Mouse (Mus musculus) lung, embryonic 15.5 days (tissue): Measurements from ENCODE around the gene Ubald1. TPM values are rescaled to one million over a fixed set of nuclear protein-coding genes. Genes with fewer than 3 reads are reported as not detected.

Source experiments
- ATAC-seq: fragments of 200-750 bp; cut with Nextera tagmentation; 2 replicates; pipeline ENCODE4 v1.8.0; 2017; ENCODE audit warnings: moderate number of reproducible peaks, borderline replicate concordance; ENCODE audit not compliant: low FRiP score, low TSS enrichment; ENCODE audit errors: extremely low read depth
- H3K27ac ChIP-seq: fragments of 300-500 bp; sonication (generic); 2 replicates; pipeline ENCODE4 v1.5.1; 2015; ENCODE audit warnings: moderate library complexity, mild to moderate bottlenecking, inconsistent platforms
- H3K27me3 ChIP-seq: fragments of 300-500 bp; sonication (generic); 2 replicates; pipeline ENCODE4 v1.6.1; 2015; ENCODE audit warnings: inconsistent platforms
- H3K36me3 ChIP-seq: fragments of 300-500 bp; sonication (generic); 2 replicates; pipeline ENCODE4 v1.6.1; 2015; ENCODE audit warnings: inconsistent platforms
- H3K4me1 ChIP-seq: fragments of 300-500 bp; sonication (generic); 2 replicates; pipeline ENCODE4 v1.6.1; 2015; ENCODE audit warnings: inconsistent platforms
- H3K4me2 ChIP-seq: fragments of 300-500 bp; sonication (generic); 2 replicates; pipeline ENCODE4 v1.6.1; 2015; ENCODE audit warnings: inconsistent platforms, mild to moderate bottlenecking, moderate library complexity
- H3K4me3 ChIP-seq: fragments of 300-500 bp; sonication (generic); 2 replicates; pipeline ENCODE4 v1.5.1; 2015; ENCODE audit warnings: mild to moderate bottlenecking, inconsistent platforms
- H3K9ac ChIP-seq: fragments of 300-500 bp; sonication (generic); 2 replicates; pipeline ENCODE4 v1.6.1; 2015; ENCODE audit warnings: inconsistent platforms
- H3K9me3 ChIP-seq: fragments of 300-500 bp; sonication (generic); 2 replicates; pipeline ENCODE4 v1.6.1; 2016; ENCODE audit warnings: inconsistent platforms
- WGBS: fragments of 180-500 bp; shearing (Covaris S2); methylation state at CpG from one replicate; pipeline ENCODE4 v1.1.7; 2015; 5-methylcytosine and 5-hydroxymethylcytosine counted together
- polyA plus RNA-seq: library from polyadenylated mRNA; unstranded; fragments of >200 nt; fragmentation: Nextera tagmentation; extraction: Ambion mirVana; gene quantifications from 2 replicates; pipeline ENCODE4 v1.2.1, GENCODE M21; 2015

The Ubald1 gene
- polyA plus RNA-seq, 1 experiment from 2014 or later, result 35.7 TPM

DNA sequence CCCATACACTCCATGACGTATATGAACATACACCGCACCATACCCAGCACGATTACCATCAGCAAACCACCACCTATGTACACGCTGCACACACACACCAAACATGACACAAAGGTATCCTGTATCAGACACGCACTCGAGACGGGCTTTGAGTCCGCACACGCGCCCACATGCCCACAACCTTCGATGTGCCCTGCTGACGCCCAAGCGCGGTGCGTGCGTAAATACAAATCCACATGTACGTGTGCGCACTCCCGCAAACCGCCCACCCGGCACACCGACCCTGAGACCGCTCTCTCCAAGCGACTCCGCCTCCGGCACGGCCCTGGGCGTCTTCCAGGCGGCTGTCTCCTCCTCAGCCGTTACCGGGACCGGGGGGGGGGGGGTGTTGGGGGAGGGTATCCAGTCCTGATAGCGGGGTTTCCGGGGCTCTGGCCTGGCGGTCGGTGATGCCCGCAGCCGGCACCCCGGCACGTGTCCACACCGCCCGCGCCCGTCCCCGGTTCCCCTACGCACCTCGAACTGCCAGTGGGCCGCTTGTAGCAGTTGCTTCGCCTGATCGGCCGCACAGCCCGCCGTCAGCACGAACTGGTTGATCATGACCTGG, 911 bp downstream of the Ubald1 start:
- no peaks in the 10 kb centered on the region for H3K27me3 ChIP-seq
- H3K4me3 ChIP-seq, result peak overlapping the region; percentile 76
- peak overlapping the region; percentile 74 for H3K9ac ChIP-seq
- H3K36me3 ChIP-seq, result peaks cover 10% of the 10 kb centered on the region
- H3K4me2 ChIP-seq, result peak overlapping the region; percentile 69
- WGBS, result under 1% methylated on average over 48 of the region's 54 CpGs
- H3K4me1 ChIP-seq, result peaks cover 54% of the 10 kb centered on the region
- no peaks in the 10 kb centered on the region for H3K9me3 ChIP-seq
- peak; percentile 2; the same call in 1 of the 2 replicates for ATAC-seq
- H3K27ac ChIP-seq, result peak overlapping the region; percentile 99

DNA sequence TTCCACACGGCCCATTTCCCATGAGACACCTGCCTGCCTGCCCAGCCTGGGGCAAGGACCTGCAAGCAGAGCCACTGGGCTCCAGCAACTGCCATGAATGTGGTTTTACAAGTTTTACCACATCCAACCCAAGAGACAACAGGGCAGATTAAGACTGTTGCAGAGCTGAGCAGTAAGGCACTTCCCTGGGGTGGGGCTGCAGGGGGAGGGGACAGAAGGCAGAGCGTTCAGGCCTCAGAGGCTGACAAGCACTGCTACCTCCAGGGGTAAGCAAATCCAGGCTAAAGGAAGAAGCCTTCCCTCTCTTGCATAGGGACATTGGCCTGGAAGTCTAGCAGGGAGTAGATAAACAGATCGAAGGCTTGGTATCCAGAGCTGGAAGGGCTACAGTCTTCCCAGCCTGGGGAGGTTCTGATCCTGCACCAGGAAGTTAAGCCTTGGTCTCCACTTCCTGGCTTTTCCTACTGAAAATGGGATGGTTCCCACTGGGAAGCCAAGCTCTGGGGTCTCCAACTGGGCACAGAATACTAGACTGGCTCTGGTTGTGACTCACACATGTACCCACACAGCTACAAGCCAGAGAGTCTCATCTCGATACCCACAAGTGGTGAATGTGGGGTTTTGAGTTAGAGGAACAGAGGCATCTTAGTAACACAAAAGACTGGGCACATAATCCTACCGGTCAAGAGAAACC, 1.8 kb downstream of the Ubald1 start:
- Histone ChIP-seq H3K9ac (peak overlapping the region; percentile 74), H3K4me2 (peak overlapping the region; percentile 69), H3K4me3 (peak overlapping the region; percentile 76), H3K27ac (peak overlapping the region; percentile 99), H3K36me3 (peaks cover 18% of the 10 kb centered on the region), H3K27me3 (no peaks in the 10 kb centered on the region), H3K9me3 (no peaks in the 10 kb centered on the region), H3K4me1 (peaks cover 54% of the 10 kb centered on the region)
- ATAC-seq, result no peak
- WGBS, result 7% methylated on average over 5 of the region's 5 CpGs

DNA sequence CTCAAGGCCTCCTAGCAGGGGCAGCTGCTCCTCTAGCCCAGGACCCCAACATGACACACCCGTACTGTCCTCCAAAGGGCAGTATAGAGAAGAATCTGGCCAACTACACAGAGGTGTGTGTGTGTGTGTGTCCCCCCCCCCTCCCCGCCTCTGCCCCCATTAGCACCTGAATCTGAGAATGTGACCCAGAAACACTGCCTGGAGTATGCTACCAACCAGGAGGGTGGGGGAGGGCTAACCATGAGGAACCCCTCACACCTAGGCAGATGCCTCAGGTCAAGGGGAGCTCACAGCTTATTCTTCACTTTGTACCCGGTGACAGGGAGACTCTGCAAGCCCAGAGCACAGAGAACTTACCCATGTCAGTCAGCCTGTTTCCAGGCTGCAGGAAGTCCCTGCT, 2.4 kb downstream of the Ubald1 start:
- ATAC-seq, result no peak
- H3K9ac ChIP-seq, result peak overlapping the region; percentile 74
- WGBS, result 55% methylated on average over 3 of the region's 3 CpGs

DNA sequence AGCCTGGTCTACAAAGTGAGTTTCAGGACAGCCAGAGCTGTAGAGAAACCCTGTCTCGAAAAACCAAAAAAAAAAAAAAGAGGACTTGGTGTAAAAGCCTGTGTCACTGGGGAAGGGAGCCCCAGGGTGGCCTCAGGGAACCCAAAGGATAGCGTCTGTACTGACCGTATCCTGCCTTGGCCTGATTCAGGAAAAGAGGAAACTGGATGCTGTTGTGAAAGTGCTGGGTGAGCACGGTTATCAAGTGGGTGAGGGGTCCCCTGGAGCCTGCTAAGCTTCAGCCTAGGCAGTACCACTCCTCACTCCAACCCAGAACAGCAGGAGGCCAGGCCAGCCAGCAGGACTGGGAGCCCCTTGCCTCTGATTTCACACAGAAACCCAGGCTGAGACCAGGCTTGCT, 2.9 kb downstream of the Ubald1 start:
- no peak for ATAC-seq
- 81% methylated on average over 4 of the region's 4 CpGs for WGBS
- H3K4me1 ChIP-seq, result peaks cover 53% of the 10 kb centered on the region
- no peak overlapping the region for H3K9ac ChIP-seq
- peaks cover 21% of the 10 kb centered on the region for H3K36me3 ChIP-seq
- H3K4me3 ChIP-seq, result peak overlapping the region; percentile 76; the same call in 1 of the 2 replicates
- H3K9me3 ChIP-seq, result no peaks in the 10 kb centered on the region
- peak overlapping the region; percentile 69 for H3K4me2 ChIP-seq
- no peaks in the 10 kb centered on the region for H3K27me3 ChIP-seq
- H3K27ac ChIP-seq, result peak overlapping the region; percentile 99

More for the DNA sequence above, 2.4 kb downstream of the Ubald1 start:
- Histone ChIP-seq H3K4me3 (peak overlapping the region; percentile 76), H3K27ac (peak overlapping the region; percentile 99), H3K4me2 (peak overlapping the region; percentile 69), H3K4me1 (peaks cover 54% of the 10 kb centered on the region), H3K27me3 (no peaks in the 10 kb centered on the region), H3K36me3 (peaks cover 21% of the 10 kb centered on the region), H3K9me3 (no peaks in the 10 kb centered on the region)

DNA sequence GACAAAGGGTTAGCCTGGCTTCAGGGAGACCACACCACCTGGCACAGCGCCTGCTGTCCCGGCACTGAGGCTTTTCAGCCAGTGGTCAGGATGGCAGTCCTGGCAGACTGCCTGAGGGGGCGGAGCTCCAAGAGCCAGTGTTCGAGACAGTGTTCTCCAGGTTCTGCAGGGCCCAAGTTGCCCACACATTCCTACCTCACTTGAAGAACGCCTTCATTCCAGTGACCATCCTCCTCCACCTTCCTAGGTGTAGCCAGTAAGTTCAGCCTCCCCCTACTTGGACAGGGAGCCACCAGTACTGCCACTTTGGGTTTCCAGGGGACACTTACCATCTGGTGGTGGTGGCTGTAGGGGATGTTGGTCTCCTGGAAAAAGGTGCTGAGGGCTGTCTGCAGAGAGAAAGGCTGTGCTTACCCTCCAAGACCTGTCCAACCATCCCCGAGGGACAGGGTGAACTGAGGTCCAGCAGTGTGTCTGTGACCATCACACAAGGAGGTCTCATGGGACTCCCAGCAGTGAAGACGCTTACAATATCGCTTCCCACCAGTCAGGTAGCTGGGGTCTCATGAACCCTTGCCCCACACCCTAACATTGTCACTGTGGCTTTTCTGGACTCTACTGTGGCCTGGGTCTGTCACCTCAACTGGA, 4.0 kb downstream of the Ubald1 start:
- 59% methylated on average over 8 of the region's 8 CpGs for WGBS
- peak overlapping the region; percentile 60 for H3K27ac ChIP-seq
- H3K9ac ChIP-seq, result no peak overlapping the region

DNA sequence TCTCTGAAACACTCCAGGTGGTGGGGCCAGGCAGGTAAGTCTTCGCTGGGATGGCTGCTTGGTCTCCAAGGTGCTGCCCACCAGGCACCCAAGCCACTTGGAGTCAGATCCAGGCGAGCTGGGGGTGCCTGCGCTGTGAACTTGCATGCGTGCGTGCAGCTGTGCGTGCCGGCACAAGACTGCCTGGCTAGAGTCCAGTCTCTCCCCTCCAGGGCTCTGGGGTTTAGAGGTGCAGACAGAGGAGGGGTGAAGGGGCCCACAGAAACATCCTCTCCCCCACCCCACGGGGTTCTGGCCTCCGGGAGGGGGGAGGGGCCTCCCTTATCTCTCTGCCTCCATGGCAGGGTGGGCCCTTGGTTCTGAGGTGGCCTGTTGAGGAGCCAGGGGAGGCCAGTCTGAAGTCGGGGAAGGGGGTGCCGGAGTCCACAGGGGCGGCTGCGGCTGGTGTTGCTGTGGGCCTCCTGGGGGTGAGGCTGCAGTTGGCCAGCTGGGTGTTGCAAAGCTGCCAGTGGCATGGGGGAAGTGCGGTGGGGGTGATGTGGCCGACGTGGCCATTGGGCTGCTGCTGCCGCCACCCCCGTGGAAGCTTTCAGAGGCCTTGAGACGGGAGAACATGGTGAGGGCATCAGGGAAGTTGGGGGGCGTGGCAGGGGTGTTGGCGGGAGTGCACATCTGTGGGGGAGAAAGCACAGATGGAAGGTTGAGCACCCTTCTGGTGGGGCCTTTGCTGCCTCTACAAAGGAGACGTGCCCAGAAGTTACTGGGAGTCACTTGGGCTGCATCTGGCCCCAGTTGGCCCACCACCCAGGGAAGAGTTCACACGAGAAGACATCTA, 4.7 kb downstream of the Ubald1 start:
- Histone ChIP-seq H3K4me2 (peak overlapping the region; percentile 20), H3K9ac (no peak overlapping the region), H3K4me1 (peaks cover 40% of the 10 kb centered on the region)

More for the DNA sequence above, 4.0 kb downstream of the Ubald1 start:
- no peak for ATAC-seq
- Histone ChIP-seq H3K4me1 (peaks cover 43% of the 10 kb centered on the region), H3K9me3 (no peaks in the 10 kb centered on the region), H3K36me3 (peaks cover 21% of the 10 kb centered on the region), H3K27me3 (no peaks in the 10 kb centered on the region), H3K4me3 (no peak overlapping the region), H3K4me2 (peak overlapping the region; percentile 20)

DNA sequence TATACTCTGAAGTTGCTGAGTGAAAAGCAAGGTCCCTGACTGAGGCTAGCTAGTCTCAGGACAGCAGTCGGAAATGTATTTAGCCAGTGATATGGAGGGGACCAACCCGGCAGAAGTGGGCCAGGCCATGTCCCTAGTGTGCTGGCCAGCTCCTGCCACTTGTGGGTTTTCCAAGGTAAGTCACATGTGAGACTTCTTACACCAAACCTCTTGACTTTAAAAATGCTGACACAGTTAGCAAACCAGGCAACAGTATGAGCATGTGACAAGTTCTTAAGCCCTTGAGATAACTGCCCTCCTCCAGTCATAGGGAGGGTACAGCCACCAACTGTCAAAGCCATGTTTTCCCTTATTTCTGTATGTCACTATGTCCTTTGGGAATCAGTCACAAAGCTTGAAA, 8.2 kb downstream of the Ubald1 start:
- Histone ChIP-seq H3K36me3 (peaks cover 33% of the 10 kb centered on the region), H3K27ac (0 out of 2 replicates have a peak overlapping the region, but pooled peaks have one; percentile 8), H3K4me3 (no peak overlapping the region), H3K4me2 (no peak overlapping the region), H3K27me3 (no peaks in the 10 kb centered on the region), H3K4me1 (peaks cover 23% of the 10 kb centered on the region), H3K9me3 (no peaks in the 10 kb centered on the region), H3K9ac (no peak overlapping the region)
- WGBS, result 72% methylated on average over 2 of the region's 2 CpGs
- ATAC-seq, result no peak

More for the DNA sequence above, 4.7 kb downstream of the Ubald1 start:
- Histone ChIP-seq H3K27me3 (no peaks in the 10 kb centered on the region), H3K4me3 (no peak overlapping the region), H3K36me3 (peaks cover 21% of the 10 kb centered on the region), H3K27ac (peak overlapping the region; percentile 60), H3K9me3 (no peaks in the 10 kb centered on the region)
- ATAC-seq, result no peak
- 60% methylated on average over 23 of the region's 23 CpGs for WGBS

DNA sequence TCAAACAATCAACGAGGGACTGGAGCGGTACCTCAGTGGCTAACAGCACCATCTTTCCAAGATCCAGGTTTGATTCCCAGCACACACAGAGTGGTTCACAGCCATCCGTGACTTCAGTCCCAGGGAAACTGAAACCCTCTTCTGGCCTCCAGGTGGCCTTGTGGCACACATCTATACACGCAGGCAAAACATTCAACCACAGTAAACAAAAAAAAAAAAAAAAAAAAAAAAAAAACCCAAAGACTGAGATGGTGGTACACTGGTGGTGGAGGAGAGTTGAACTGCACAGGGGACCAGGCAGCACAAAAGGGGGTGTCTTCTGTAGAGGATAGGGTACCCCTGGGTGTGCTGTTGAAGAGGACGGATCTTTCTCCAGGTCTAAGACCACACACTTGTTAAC, 9.6 kb downstream of the Ubald1 start:
- WGBS, result 79% methylated on average over 5 of the region's 5 CpGs
- Histone ChIP-seq H3K9me3 (no peaks in the 10 kb centered on the region), H3K4me1 (peaks cover 14% of the 10 kb centered on the region), H3K36me3 (peaks cover 33% of the 10 kb centered on the region), H3K4me2 (no peak overlapping the region), H3K27me3 (no peaks in the 10 kb centered on the region), H3K4me3 (no peak overlapping the region), H3K27ac (no peak overlapping the region), H3K9ac (no peak overlapping the region)
- ATAC-seq, result no peak

DNA sequence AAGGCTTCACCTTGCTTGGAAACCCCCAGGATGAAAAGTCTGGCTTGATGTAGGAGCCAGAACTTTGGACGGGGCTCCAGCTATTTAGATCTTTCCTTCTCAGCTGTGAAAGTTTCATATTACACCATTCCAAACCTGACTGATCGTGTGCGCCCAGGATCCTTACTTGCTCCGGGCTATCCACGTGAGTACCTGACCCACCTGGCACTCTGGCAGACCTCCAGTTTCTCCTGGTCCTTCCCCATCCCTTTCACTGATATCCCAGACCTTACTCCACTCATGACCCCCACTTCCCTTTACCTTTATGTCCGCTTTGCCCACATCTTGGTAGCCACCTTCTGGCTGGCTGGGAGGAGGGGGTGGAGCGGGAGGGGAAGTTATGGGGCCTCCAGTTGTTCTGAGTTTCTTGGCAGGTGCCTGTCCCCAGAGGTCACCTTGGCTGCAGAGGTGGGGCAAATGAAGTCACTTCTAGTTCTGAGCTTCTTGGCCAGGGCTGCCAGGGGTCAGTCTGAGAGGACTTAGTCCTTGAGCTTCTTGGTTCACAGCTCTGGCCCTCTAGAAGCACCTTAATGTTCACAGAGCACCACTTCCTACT, 13.9 kb downstream of the Ubald1 start:
- H3K27ac ChIP-seq, result no peak overlapping the region

DNA sequence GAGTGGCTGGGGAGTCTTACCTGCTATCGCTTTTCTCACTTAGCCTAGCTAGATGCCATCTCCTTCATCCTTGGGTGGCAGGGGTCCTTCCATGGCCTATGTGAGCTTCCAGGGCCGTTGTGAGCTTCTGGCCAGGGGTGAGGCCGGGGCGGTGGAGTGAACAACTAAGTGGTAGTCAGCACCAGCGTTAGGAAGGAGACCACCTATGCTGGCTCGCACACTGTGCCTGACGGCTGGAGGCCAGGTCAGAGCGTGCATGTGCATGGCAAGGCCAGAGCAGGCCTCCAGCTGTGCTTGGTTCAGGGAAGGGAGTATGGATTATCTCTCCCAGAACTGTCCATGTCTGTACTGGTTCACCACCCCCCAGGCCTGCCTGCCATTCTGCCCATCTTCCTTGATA, 16.4 kb downstream of the Ubald1 start:
- no peak overlapping the region for H3K4me2 ChIP-seq
- H3K27me3 ChIP-seq, result no peaks in the 10 kb centered on the region
- peaks cover 14% of the 10 kb centered on the region; the same call in 1 of the 2 replicates for H3K4me1 ChIP-seq
- H3K36me3 ChIP-seq, result no peaks in the 10 kb centered on the region
- H3K9me3 ChIP-seq, result no peaks in the 10 kb centered on the region
- H3K27ac ChIP-seq, result no peak overlapping the region
- H3K9ac ChIP-seq, result no peak overlapping the region
- ATAC-seq, result no peak
- 85% methylated on average over 8 of the region's 8 CpGs for WGBS
- H3K4me3 ChIP-seq, result no peak overlapping the region

More for the DNA sequence above, 13.9 kb downstream of the Ubald1 start:
- Histone ChIP-seq H3K9ac (no peak overlapping the region), H3K9me3 (no peaks in the 10 kb centered on the region), H3K4me1 (peaks cover 14% of the 10 kb centered on the region; the same call in 1 of the 2 replicates), H3K27me3 (no peaks in the 10 kb centered on the region), H3K4me3 (no peak overlapping the region), H3K36me3 (peaks cover 12% of the 10 kb centered on the region; the same call in 1 of the 2 replicates), H3K4me2 (no peak overlapping the region)
- WGBS, result 40% methylated on average over 7 of the region's 7 CpGs
- no peak for ATAC-seq
